Mouse (Mus musculus): ENCODE results near the gene Slc39a12.
A peak's percentile ranks its signal among the peaks of the same experiment; 100 is the strongest.

The Slc39a12 gene

GRCm38 (mm10) chr2:14388162-14388561 lies at the start of gene Slc39a12:
Gene Slc39a12 (plus strand): TSS chr2:14388316.
- DNase-seq: peak; percentile 5

DNA sequence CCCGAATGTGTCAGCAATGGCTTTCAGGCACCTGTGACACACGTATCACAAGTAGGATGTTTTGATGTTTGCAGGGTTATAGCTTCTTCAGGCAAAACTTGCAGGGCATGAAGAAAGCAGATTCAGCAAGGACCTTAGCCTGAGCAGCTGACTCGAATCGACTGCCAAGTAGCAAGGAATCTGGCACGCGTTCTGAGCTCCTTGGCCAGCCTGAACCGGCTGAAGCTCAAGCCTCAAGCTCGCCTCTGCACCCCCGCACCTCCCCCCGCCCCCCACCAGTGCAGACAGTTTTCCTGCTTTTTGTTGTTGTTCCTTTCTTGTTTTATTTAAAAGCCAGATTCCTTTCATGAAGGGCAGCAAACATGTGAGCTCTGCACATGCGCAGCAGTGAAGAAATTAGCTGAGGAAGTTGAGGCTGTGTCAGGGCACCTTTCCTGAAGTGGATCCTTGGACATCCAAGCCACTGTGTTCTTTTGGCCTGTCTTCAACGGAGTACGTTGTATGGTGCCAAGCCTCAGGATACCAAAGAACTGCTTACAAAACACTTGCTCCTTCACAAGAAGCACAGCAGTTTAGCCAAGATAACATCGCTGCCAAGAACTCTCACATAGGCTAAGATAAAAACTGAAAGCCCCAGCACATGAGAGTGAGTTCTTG lies 46.3 kb upstream of the Slc39a12 start:
- peak; percentile 57 for DNase-seq

DNA sequence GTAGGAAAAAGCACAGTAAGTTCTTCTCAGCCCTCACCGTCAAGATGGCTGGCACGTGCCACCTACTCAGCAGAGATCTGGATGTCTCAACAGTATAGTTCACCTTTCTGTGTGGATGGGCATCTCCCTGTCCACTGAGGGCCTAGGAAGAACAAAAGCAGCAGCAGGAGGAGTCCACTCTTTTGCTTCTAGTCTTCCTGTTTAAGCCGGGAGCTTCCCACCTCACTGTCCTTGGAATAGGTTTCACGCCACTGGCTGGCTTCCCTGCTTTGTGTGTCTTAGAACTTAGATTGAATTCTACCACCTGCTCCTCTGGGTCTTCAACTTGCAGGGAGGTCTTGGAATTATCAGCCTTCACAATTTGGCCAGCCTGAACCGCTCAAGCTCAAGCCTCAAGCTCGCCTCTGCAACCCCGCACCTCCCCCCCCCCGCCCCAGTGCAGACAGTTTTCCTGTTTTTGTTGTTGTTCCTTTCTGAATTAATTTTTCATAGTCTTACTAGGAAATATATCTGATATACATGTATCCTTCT lies 45.7 kb upstream of the Slc39a12 start:
- DNase-seq: no peak

- DNase-seq: no peak
These were observed 740 bp downstream of the Slc39a12 start for GRCm38 (mm10) chr2:14388856-14389255.

DNA sequence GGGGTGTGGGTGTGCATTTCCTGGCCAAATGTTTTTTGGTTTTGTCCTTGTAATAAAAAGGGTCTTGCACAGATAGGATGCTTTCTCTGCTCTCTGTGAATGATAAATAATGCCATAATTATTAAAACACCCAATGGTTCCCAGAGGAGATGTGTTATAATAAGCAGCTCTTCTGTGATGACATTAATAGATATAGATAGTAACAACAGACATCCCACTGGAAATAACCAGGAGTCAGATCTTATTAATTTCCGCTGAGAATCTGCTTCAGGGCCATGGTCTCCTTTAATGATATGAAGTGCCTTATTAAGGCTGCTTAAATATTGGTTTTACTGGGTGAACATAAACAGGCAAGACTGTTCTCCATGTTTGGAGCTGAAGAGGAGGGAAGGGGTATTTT lies 2.8 kb downstream of the Slc39a12 start:
- no peak for DNase-seq

GRCm38 (mm10) chr2:14403000-14403399 lies 14.9 kb downstream of the Slc39a12 start:
- DNase-seq: no peak

DNA sequence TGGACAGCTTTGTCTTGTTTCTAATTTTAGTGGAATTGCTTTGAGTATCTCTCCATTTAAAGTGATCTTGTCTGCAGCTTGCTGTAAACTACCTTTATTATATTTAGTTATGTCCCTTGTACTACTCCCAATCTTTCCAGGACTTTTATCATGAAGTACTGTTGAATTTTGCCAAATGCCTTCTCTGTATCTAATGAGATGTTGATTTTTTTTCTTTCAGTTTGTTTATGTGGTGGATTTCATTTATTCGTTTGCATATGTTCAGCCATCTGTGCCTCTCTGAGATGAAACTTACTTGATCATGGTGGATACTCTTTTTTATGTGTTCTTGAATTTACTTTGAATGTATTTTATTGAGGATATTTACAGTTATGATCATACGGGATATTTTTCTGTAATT lies 40.9 kb downstream of the Slc39a12 start:
- DNase-seq: no peak

DNA sequence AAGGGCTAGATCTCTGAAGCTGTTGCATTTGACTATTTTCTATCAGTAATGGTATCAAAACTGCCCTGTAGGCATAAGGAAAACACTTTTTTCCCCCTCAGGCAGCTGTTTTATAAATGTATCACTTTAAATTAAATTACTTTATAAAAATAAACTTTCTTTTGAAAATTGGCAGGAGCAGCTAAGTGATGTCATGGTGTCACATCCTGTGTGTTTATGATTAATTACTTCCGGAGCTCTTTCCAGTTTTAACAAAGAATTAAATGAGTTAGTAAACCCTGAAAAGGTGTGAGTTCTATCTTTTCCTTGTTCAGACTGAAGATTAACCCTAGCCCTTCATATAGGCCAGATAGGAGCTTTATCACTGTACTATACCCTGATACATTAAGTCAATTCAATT lies 59.2 kb downstream of the Slc39a12 start:
- no peak for DNase-seq

- no peak for DNase-seq
These were observed 62.8 kb downstream of the Slc39a12 start for GRCm38 (mm10) chr2:14450866-14451265.

DNA sequence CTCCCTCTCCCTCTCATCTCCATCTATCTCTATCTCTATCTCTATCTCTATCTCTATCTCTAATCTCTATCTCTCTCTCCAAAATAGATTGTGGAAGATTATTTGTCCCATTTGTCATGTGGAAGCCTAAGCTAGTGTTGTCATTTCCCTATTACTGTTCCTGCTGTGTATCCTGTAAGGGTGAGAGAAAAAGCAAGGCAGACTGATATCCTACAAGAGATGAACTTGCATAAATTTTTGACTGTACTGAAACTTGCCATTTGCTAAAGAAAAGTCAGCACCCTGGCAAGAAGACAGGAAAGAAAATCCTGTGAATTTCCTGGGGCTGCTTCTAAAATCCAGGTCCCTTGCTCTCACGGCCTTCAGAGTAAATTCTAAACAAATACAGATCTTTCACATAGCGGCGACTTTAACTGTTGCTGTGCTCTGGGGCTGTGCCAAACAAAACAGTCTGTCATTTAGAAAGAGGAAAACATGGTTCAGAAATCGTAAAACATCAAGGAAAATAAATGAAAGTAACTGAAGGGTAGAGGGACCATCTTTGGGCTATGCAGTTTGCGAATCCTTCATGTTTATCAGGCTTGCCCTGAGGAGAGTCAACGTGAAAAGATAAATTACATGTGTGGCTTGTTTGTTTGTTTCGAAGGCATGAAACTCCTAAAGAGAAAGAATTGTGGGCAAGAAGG lies 67.0 kb downstream of the Slc39a12 start:
- DNase-seq: no peak

DNA sequence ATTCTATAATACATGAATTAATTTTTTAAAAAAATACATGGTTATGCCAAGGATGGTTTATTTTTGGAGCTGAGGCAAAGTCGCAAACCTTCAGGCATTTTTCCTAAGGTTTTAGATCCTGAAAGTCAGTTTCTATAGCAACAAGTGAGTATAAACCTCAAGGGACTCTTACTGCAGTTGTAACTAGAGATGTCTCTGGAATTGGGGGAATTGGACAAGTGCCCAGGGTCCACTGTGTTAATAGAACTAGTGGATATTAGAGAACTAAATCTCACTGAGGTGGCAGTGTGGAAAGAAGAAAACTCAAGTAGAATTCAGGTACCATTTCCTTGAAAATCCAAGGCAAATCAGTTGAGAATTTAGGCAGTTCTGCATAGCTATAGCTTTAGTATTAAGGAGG lies 76.3 kb downstream of the Slc39a12 start:
- no peak for DNase-seq

- no peak for DNase-seq
These were observed 106.0 kb downstream of the Slc39a12 start for GRCm38 (mm10) chr2:14494132-14494531.

- DNase-seq: no peak
These were observed 108.0 kb downstream of the Slc39a12 start for GRCm38 (mm10) chr2:14496150-14496549.

DNA sequence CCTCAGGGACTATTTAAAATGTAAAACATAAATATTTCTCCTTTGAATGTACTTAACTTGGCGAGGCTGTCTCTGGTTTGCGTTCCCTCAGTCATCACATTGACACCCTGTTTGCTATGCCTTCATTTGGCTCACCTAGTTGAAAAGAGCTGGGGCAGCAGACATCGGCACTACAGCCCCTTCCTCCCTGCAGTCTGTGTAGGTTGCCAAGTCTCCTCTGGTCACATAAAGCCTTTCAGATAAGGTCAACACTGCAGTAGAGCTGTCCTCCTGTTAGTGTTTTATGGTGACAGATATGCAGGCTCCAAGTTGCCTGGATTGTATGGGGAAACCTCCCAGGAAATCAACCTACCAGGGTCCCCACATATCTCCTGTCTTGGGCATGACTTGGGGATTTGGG lies 114.4 kb downstream of the Slc39a12 start:
- DNase-seq: no peak

GRCm38 (mm10) chr2:14518237-14518636 lies 130.1 kb downstream of the Slc39a12 start:
- no peak for DNase-seq

DNA sequence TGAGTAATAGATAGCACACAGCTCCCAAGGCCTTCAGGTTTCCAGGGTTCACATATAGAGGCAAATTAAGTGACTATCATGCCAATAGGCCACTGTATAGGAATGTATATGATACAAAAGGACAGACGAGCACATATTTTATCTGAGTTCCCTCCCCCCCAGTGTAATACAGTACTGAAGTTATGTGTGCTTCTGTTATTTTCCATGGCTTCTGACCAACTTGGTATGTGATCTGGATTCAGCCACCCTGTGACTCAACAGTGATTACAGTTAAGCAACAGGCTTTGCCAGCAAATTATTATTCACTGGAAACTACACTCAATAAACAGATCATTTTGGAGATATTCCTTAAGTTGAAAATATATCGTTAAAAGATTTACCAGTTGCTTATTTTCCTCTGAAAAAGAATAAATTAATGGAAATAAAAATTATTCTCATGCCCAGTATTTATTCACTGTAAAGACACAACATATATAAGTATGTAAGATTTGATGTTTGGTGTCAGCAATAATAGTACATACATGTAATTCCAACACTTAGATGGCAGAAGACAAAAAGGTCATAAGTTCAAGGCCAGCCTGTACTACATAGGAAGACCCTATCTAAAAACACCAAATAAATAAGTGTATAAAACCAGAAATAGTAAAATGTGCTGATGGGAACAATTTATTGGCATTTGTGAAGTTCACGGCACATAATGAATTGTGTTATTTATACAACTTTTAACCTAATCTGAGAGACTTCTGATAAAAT lies 146.4 kb downstream of the Slc39a12 start:
- no peak for DNase-seq

DNA sequence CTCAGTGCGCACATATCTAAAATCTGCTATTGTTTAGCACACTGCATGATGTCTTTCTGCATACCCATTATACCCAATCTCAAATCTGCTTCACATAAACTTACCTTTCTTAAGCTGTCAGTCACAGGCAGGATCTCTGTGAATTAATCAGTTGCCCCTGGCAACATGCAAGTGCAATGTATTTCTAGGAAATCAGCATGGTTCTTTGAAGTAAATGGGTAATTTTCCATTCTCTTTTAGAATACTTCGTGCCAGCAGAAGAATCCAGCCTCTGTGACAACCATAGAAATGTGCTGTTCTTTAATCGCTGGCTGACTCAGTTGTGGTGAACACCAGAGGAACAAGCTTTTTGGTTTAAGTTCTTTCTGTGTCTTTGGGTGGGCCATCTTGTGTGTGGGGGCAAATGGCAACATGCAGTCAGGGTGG lies 147.1 kb downstream of the Slc39a12 start:
- DNase-seq: peak; percentile 17

- peak; percentile 56 for DNase-seq
These were observed 149.7 kb downstream of the Slc39a12 start for GRCm38 (mm10) chr2:14537781-14538180.

- DNase-seq: peak; percentile 22
These were observed 155.2 kb downstream of the Slc39a12 start for GRCm38 (mm10) chr2:14543355-14543754.

- no peak for DNase-seq
These were observed 155.7 kb downstream of the Slc39a12 start for GRCm38 (mm10) chr2:14543773-14544172.

Measured in right cerebral cortex, adult 18-20 months (tissue).